Mouse (Mus musculus) olfactory bulb, adult 2 months (tissue): Measurements from ENCODE around the gene Srm.

ENCODE experiments used
- CTCF ChIP-seq: fragments of 200-500 bp; IDR thresholded peaks from 2 replicates; pipeline ENCODE4 v1.5.1; 2012; ENCODE audit warnings: low read depth, mild to moderate bottlenecking, low read length, moderate library complexity; ENCODE audit not compliant: insufficient read depth
- POLR2A ChIP-seq: fragments of 200-500 bp; IDR thresholded peaks from 2 replicates; pipeline ENCODE4 v1.6.1; 2012; ENCODE audit warnings: mild to moderate bottlenecking, low read depth, low read length, moderate library complexity; ENCODE audit not compliant: insufficient read depth

- TF ChIP-seq CTCF (no peak), POLR2A (no peak)
These were observed 22.4 kb downstream of the Srm start for GRCm38 (mm10) chr4:148613738-148614137.
